Mouse (Mus musculus): ENCODE data around the gene Ift81.

The Ift81 gene

DNA sequence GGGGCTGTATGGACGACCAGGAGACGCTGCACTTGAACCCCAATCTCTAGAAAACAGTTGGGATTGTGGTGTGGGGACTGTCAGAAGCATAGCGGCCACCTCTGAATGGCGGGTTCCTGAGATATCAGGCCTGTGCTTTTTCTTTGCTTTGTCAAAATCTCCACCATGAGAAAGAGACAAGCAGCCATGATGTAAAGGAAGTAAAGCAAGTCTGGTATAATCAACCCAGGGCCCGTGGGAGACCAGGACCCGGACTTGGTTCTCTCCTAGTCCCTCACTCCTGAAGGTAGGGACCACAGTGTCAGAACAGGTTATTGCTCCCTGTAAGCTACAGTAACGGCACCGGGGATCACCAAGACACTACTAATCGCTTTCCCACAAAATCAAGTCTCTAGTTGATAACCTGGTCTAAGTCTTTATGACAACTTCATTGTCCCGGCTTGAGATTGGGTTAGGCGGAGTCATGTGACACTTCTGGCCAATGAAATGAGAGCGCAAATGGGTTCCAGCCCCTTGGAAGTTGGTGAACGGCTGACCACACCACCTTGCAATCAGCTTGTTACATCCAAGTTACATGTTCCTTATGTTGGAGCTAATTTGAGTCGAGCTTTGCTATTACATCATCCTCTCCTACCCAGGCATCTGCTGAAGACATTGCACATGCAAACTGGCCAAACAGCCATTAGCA lies 11.4 kb upstream of the Ift81 start:
- no peak for DNase-seq (ENCODE audit: low spot score in 2 of 2)

DNA sequence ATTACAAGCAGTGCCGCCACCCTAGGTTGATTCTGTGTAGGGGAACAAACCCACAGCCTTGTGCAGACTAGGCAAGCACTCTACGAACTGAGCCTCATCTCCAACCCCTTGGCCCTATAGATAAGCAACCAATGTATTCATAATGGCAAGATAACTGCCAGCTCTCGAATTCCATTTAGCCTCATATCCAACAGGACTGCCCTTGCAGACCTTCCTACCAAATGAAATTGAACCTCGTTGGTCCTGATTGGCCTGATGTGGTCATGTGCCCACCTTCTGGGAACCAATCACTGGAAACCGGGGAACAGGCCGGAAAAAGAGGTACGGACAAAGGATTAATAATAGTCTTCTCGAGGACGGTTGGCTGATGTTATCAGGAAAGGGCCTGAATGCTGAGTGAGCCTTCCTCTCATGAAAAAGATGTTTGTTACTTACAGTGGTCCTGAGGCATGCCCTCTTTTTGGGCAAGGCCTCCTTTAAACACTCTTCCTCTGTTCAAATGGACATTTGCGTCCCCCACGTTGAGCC lies 10.7 kb upstream of the Ift81 start:
- DNase-seq (ENCODE audit: low spot score in 2 of 2) = no peak

DNA sequence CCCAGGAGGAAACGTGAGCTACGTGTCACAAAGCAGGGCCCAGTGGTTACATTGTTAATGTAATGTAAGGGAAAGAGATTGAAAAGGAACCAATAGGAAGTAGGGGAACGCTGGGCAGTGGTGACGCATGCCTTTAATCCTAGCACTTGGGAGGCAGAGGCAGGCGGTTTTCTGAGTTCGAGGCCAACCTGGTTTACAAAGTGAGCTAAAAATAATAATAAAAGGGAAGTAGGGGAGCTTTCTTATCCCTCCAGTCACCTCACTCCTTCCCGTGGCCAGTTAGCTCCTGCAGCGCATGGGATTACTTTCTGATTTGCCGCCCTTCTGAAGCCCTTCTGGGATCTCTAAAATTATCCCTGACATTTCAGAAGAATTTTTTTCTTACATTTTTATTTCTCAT lies 9.5 kb upstream of the Ift81 start:
- DNase-seq (ENCODE audit: low spot score in 2 of 2) = no peak

DNA sequence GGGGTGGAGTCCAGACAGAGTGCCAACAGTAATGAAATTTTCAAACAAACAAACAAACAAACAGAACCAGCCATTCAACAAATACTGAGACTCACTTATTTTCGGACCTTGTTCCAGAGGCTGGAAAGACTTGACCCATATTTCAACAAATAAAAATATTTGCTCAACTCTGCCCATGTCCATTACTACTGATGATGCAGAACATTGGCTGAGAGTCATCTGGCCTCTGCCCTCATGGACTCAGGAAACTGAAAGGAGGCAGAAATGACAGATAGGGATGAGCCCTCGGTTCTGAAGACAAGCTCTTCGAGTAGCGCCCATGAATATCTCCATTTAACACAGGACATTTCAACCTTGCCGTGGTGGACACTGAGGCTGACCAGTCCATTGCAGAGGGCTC lies 8.2 kb upstream of the Ift81 start:
- no peak for DNase-seq (ENCODE audit: low spot score in 2 of 2)

DNA sequence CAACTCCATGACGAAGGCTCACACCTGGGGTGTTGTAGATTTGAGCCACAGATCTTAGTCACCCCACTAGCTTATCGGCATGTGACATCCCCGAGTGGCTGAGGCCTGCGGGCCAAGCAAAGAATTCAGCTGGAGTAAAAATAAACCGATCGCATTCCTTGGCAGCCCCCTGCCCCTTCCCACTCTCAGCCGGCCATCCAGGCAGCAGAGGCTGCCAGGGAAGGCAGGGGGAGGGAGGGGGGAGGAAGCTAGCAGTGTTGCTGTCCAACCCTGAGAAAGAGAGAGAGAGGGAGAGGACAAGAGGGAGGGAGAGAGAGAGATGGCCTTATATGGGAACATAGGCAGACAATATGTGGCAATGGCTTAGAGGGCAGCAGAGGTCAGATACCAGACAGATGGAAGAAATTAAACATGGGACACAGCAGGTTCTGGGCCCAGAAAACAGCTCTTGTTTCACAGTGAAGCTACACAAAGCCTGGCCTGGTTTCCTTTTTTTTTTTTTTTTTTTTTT lies 7.1 kb upstream of the Ift81 start:
- no peak for DNase-seq (ENCODE audit: low spot score in 2 of 2)

DNA sequence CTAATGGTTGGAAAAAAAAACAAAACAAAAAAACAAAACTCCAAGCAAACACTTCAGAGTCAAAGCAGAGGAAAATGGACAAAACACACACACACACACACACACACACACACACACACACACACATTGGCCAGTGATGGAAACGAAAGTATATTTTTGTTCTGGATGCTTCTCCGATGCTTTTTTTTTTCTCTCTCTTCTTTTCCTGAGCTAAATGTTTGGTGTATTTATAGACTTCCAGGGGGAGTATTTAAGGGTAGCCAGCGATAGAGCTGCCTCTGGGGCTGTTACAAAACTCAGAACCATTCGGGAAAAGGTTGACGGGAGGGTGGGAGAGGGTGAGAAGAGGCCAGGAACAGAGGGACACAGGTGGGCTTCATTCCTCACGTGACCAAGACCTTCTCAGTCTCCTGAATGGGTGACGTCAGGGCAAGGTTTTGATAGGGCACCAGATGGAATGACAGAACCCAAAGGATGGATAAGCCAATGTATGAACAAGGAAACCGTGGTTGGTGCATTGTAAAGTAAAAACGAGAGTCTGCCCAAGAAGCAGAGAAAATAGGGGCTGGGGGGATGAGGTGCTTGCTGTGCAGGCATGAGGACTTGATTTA lies 5.5 kb upstream of the Ift81 start:
- DNase-seq (ENCODE audit: low spot score in 2 of 2) = no peak

DNA sequence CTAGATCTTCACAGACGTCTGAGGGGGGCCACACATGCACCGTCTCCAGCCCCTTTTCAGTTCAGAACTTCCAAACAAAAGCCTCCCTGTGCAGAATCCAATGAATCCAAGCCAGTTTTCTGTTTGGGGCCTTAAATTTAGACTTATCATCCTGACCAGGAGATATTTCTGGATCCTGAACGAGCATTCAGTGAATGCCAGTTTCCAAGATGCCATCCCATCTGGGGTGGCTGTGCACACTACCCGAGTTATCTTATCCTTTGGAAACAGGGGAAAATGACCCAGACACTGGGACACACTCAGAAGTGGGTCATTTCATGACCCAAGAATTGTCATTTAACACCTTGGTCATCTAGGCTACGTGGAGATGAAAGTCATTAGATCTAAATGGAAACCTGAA lies 3.4 kb upstream of the Ift81 start:
- no peak for DNase-seq (ENCODE audit: low spot score in 2 of 2)

DNA sequence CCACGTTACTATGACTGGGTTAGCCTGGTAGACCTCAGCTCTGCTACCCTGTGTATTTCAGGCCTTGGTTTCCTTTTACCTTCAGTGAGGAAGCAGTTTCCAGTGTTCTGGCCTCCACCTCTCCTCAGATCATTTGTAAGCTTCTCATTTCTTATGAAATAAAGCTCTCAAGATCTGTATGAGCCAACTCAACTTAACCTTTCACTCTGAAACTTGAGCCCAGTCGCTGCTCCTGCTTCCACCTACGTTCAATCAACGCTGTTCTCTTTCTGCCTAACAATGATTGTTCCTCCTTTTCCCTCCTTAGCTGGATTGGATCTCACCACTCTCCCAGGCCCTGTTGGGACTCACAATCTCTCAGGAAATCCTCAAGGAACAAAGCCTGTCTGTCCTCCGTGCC lies 2.7 kb downstream of the Ift81 start:
- no peak for DNase-seq (ENCODE audit: low spot score in 2 of 2)

DNA sequence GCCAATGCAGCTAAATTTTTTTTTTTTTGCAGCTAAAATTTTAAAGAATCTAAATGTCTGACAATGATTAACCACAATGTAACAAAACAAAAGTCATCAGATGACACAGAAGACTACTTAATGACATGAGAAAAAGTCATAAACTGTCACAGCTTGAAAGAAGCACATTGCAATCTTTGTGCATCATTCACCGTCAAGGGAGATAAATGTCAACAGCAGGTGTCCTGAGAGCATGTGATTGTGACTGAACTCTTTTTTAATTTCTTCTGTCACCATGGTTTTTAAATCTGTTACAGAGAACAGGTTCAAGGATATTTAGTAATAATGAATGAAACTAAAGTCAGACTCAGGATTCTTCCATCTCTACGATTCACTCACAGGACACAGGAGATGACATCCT lies 9.4 kb downstream of the Ift81 start:
- DNase-seq (ENCODE audit: low spot score in 2 of 2) = no peak

DNA sequence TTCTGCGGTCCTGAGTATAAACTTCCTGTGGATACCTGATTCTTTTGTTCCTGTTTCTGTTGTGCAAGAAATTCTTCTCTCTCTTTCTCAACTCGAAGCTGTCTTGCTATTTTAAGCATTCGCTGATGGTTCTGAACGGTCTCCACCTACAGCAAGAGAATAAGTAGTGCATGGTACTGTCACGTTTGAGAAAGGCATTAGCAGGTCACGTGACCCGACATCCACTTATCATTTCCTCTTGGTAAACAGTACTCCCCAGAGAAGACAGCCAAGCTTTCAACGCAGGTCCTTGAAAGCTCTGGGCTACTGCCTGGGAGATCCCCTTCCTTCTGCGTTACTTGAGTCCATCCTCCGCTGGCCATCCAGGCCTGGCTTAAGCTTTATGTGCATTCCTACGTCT lies 12.1 kb downstream of the Ift81 start:
- peak; percentile 56 to 61 for DNase-seq (ENCODE audit: low spot score in 2 of 2)

DNA sequence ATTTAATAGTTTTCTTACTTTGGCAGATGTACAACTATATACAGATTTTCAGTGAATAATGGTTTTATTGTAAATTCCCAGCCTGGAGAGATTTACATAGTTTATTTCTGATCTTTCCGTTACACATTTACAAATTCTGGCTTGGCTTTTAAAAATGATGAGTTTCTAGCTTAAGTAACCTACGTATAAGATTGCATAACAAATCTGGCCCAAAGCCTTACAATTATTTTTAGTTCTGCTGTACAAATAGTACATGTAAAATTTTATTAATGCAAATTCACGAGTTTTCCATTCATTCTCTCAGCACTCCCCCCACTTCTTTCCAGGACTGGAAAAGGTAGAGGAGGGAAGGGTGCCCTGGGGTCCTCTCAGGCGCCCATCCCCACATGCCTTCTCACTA lies 18.8 kb downstream of the Ift81 start:
- DNase-seq (ENCODE audit: low spot score in 2 of 2) = no peak

DNA sequence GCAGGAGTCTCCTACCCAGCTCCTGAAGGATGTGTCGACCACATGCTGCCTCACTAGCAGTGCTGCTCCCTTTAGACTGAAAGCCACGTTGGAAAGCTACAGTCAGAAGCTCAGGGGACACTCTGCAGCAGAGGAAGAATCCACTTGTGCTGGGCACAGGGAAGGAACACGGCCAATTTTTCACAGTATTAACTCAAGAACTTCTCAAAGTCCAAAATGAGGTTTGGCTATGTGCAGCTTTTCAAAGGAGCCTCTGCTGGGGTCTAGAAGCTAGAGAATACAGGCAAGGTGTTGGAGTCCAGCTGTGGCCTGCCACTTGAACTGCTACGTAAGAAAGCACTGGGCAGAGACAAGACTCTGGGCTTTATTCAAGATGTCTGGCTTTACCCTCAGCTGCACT lies 24.4 kb downstream of the Ift81 start:
- no peak for DNase-seq (ENCODE audit: low spot score in 2 of 2)

DNA sequence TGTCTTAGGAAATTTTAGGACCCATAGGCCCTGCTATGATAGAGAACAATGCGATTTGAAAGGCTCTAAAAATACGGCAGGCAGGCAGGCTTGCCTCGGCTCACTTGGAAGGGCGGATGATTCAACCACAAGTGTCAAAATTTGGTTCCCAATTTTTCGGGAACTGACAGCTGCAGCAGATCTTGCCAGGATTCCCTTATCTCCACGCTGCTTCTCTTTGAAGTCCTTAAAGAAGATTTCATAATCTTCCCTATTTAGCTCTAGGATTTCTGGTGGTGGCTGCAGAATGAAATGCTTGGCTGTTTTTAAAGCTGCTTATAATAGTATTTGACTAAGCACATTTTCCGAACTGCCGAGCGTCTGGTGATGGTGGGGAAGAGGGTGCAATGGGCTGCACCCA lies 28.8 kb downstream of the Ift81 start:
- no peak for DNase-seq (ENCODE audit: low spot score in 2 of 2)

DNA sequence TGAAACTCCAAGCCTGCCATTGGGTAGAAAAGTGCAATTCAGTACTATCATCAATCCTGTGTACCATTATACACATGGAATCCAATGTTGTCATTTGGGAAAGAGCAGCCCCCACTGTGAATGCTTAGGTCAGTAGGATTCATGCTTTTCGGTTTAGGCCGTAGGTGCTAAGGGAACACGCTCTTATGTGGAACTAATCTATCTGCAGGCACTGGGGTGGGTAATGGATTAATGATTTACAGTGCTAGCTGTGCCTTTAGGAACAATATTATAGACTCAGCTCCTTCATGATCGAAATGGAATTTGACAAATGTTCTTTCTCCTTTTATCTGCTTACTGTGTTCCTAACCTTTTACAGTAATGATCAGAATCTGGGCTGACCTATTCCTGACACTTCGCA lies 30.2 kb downstream of the Ift81 start:
- no peak for DNase-seq (ENCODE audit: low spot score in 2 of 2)

DNA sequence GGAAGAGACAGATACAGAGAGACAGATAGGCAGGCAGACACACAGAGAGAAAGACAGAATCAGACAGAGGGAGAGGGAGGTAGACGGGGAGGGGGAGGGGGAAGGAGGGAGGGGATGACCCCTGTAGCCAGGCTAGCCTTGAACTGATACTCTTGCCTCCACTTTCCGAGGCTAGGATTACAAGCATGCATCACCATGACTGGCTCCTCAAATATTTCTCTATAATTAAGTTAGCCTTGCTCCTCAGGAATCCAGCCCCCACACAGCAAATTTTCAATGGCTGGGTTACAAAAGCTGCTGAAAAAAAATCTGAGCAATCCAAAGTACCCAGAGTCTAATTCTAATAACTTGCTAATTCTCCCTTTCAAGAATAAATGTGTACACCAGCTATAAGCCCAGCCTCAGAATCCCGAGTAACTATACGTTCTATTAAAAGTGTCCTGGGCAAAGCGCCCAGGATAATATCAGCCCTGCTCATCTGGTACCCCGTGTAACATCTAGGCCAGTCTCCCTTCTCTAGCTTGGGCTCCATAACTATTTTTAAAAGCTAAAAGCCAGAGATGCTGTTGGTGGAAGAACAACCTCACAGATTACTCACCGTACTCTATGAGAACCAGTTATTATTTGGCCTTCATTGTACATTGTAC lies 37.5 kb downstream of the Ift81 start:
- no peak for DNase-seq (ENCODE audit: low spot score in 2 of 2)

DNA sequence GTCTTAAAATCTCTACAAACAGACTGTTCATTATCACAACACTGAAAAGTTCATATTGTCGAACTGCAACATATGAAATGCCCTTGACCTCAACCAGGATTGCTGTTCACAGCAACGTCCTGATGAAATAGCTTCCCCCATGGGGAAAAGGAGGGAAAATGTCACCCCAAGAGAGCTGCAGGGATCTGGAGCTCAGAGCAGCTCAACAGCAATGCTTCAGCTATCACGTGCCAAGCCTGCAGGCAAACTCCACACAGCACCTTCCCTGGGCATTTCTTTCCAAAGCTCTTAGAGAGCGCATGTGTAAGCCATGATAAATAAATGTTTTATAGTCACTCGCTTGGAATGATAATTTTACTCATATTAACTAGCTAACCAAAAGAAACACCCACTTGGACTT lies 42.3 kb downstream of the Ift81 start:
- DNase-seq (ENCODE audit: low spot score in 2 of 2) = no peak

DNA sequence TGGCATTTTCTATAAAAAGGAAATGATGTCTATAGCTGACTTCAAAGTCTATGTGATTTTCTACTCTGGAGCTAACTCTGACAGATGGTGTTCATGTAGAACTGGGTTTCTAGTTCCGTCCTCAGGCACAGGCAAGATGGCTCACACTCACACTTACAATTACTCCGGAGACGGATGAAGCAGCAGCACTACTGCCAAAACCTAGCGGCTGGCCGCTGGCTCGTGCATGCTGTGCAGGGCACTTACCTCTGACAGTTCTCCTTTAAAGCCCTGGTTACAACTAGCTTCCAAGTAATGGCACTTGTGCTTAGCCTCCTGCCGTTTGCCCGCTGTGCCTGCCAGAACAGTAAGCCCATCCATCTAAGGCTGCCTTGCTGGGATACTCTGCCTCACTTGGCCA lies 47.7 kb downstream of the Ift81 start:
- DNase-seq (ENCODE audit: low spot score in 2 of 2) = no peak

DNA sequence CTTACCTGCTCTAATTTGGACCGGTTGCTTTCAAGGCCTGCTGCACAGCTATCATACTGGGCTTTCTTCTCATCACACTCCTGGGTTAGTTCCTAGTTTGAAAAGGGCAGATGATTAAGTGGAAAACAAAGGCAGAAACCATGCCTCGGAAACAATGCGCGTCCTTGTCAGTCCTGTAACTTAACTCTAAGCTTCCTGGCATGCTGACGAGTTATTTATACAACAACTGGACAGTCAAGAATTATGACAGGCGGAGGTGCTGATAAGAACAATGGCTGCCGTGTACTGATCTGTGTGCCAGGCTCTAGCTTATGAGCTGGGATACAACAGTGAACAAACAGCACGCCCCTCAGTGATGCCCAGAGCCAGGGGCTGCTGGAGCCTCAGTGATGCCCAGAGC lies 53.7 kb downstream of the Ift81 start:
- DNase-seq (ENCODE audit: low spot score in 2 of 2) = no peak

DNA sequence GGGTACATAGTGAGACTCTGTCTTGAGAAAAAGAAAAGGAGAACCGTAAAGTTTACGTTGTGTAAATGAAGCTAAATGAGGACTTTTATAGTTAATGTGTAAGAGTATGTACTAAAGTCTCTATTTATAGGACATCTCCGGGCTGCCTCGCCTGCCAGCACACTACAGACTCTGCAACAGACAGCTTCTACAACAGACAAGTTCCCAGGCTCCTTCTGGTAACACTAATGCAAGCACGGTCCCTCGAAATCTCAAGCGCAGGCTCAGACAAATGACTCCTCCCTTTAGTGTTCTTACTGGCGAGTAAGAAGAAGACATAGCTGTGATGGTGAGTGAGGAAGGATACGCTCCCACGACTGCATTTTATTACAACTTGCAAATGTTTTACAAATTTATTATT lies 56.2 kb downstream of the Ift81 start:
- DNase-seq (ENCODE audit: low spot score in 2 of 2) = no peak

DNA sequence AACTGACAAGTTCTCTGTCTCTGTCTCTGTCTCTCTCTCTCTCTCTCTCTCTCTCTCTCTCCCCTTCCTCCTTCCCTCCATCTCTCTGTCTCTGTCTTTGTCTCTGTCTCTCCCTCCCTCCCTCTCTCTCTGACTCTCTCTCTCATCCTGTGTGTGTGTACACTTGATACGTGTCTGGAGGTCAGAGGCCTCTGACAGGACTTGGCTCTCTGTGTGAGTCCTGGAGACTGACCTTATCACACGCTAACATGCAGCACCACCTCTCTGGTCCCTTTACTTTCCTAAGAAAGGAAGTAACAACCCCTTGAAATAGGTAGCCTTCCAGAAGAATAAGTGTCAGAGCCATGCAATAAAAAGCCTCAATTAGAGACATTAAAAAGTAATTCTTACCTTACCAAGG lies 59.2 kb downstream of the Ift81 start:
- no peak for DNase-seq (ENCODE audit: low spot score in 2 of 2)

DNA sequence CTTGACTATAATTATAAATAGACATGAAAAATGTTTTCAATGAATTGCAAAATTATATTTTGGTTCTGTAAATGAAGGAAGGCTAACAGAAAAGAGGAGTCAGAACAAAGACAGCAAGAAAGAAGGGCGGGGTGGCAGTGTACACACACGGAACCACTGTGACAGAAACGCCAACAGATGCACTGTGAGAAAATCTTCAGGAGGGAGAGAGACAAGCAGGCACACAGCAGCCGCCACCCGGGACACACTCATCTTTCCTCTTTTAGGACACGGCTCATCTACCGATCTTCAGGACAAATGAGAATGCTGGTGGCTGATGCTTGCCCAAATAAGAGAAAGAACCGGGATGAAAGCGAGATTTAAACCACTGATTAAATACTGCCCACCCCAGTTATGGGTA lies 61.7 kb downstream of the Ift81 start:
- DNase-seq (ENCODE audit: low spot score in 2 of 2) = no peak

DNA sequence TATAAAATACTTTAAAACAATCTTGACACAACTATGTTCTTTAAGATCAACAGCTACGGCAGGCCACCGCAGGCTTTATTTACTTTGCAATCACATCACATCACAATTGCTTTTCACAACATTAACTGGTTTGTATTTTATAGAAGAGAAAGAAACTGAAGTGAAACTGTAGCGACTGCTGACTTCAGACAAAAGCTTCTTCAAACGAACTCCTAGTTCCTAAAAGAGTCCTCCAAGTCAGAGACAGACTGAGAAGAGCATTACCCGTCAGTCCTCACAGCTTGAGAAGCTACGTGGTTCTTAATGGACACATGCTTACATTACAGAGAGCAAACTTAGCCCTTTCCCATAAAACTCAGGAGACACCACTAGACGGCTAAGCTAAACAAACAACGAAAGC lies 63.9 kb downstream of the Ift81 start:
- no peak for DNase-seq (ENCODE audit: low spot score in 2 of 2)

DNA sequence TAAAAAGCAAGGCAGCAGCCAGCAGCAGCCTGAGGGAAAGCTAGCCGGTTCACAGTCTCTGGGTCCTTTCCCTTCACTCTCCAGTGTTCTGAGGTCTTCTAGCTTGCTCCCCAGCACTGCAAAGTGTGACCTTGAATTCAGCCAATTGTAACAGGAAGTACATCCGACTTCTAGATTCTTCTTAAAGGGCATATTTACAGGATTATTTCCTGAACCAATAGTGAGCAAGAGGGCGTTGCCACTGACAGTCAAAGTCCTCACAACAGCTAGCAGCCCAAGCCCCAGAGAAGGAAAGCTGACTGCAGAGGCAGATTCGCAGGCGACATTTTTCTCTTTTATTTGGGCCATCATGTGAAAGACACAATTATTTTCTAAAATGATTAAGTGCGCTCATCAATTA lies 65.6 kb downstream of the Ift81 start:
- DNase-seq (ENCODE audit: low spot score in 2 of 2) = peak in 1 of 2 experiments; percentile 9

Data from thymus, postnatal 10 days (tissue).